Mouse (Mus musculus) kidney, embryonic 16.5 days (tissue): ENCODE measurements around the gene Dguok. TPM values are rescaled to one million over a fixed set of nuclear protein-coding genes. Genes with fewer than 3 reads are reported as not detected.

ENCODE experiments used
- ATAC-seq: fragments of 200-750 bp; cut with Nextera tagmentation; 2 replicates; pipeline ENCODE4 v1.8.0; 2017; ENCODE audit warnings: moderate TSS enrichment; ENCODE audit not compliant: low FRiP score, low TSS enrichment
- H3K27ac ChIP-seq: fragments of 300-500 bp; sonication (generic); 2 replicates; pipeline ENCODE4 v1.5.1; 2014; ENCODE audit warnings: low read length
- H3K27me3 ChIP-seq: fragments of 300-500 bp; sonication (generic); 2 replicates; pipeline ENCODE4 v1.6.1; 2014; ENCODE audit warnings: low read length, control low read depth, mixed read lengths; ENCODE audit not compliant: insufficient read depth
- H3K36me3 ChIP-seq: fragments of 300-500 bp; sonication (generic); 2 replicates; pipeline ENCODE4 v1.6.1; 2014; ENCODE audit warnings: low read length, control low read depth, mixed read lengths; ENCODE audit not compliant: insufficient read depth
- H3K4me1 ChIP-seq: fragments of 300-500 bp; sonication (generic); 2 replicates; pipeline ENCODE4 v1.6.1; 2014; ENCODE audit warnings: low read length, control low read depth, mixed read lengths; ENCODE audit not compliant: insufficient read depth
- H3K4me2 ChIP-seq: fragments of 300-500 bp; sonication (generic); replicated peaks from 2 replicates; pipeline ENCODE4 v1.6.1; 2014; ENCODE audit warnings: low read depth, low read length
- H3K4me3 ChIP-seq: fragments of 300-500 bp; sonication (generic); 2 replicates; pipeline ENCODE4 v1.5.1; 2014; ENCODE audit warnings: mild to moderate bottlenecking, low read length
- H3K9ac ChIP-seq: fragments of 300-500 bp; sonication (generic); replicated peaks from 2 replicates; pipeline ENCODE4 v1.6.1; 2014; ENCODE audit warnings: low read length
- H3K9me3 ChIP-seq: fragments of 300-500 bp; sonication (generic); 2 replicates; pipeline ENCODE4 v1.6.1; 2016; ENCODE audit warnings: low read length, control low read depth
- WGBS: fragments of 180-500 bp; shearing (Covaris S2); extraction: QIAGEN DNeasy Blood & Tissue Kit; methylation state at CpG from one replicate; pipeline ENCODE4 v1.1.7; 2014; 5-methylcytosine and 5-hydroxymethylcytosine counted together
- polyA plus RNA-seq: library from polyadenylated mRNA; unstranded; fragments of >200 nt; fragmentation: Nextera tagmentation; extraction: Ambion mirVana; gene quantifications from 2 replicates; pipeline ENCODE4 v1.2.1, GENCODE M21; 2015

Dguok gene
- polyA plus RNA-seq, 1 experiment from 2014 or later, result 95.8 TPM

DNA sequence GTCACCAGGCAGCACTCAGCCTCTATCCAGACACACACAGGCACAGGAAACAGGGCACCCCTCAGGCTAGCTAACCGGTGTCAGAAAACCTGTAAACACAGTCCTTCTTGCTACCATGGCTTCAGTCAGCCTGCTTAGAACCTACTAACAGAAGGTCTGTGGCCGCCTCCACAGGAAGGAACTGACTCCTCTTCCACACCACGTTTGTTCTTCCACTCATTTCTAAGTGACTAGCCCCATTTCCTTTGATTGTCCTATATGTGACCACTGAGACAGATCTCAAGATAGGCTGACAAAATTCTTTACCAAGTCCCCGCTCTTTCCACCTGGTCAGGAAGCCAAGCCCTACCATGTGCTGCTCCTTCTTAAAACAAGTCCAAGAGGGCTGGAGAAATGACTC is 57.9 kb downstream of the Dguok start:
- Histone ChIP-seq H3K4me2 (0 out of 2 replicates have a peak overlapping the region, but pooled peaks have one; percentile 11), H3K9ac (peak overlapping the region; percentile 15; the same call in 1 of the 2 replicates), H3K27ac (0 out of 2 replicates have a peak overlapping the region, but pooled peaks have one; percentile 51), H3K4me1 (peaks cover 82% of the 10 kb centered on the region), H3K36me3 (peaks cover 10% of the 10 kb centered on the region; the same call in 1 of the 2 replicates), H3K9me3 (no peaks in the 10 kb centered on the region), H3K27me3 (no peaks in the 10 kb centered on the region), H3K4me3 (no peak overlapping the region)
- 71% methylated on average over 4 of the region's 4 CpGs for WGBS
- no peak for ATAC-seq

- no peak overlapping the region for H3K9ac ChIP-seq
- H3K9me3 ChIP-seq, result no peaks in the 10 kb centered on the region
- H3K36me3 ChIP-seq, result peaks cover 10% of the 10 kb centered on the region; the same call in 1 of the 2 replicates
- no peak overlapping the region for H3K4me3 ChIP-seq
- H3K27me3 ChIP-seq, result no peaks in the 10 kb centered on the region
- H3K27ac ChIP-seq, result no peak overlapping the region
- WGBS, result 70% methylated on average over 7 of the region's 7 CpGs
- H3K4me2 ChIP-seq, result no peak overlapping the region
- no peak for ATAC-seq
- H3K4me1 ChIP-seq, result peaks cover 83% of the 10 kb centered on the region
Measured at GRCm38 (mm10) chr6:83447031-83447430, 59.7 kb downstream of the Dguok start.

DNA sequence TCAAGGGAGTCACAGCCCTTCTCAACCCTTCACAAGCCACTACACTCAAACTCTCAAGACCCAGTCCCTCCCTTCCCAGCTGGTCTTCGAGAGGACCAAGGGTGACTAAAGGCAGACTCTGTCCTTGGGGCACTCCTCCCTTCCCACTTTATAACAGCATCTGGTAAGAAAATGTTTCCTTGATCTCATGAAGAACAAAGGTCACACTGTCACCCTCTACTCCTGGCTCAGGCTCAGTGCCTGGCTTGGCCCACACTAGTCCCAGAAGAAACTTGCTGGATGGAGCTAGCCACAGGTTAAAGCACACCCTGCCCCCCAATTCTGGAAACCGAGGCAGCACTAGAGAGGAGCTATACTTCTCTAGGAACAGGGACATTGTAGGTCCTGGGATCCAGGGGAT is 61.0 kb downstream of the Dguok start:
- Histone ChIP-seq H3K27ac (no peak overlapping the region), H3K9ac (no peak overlapping the region), H3K4me1 (peaks cover 75% of the 10 kb centered on the region), H3K4me3 (no peak overlapping the region), H3K9me3 (no peaks in the 10 kb centered on the region), H3K36me3 (peaks cover 10% of the 10 kb centered on the region; the same call in 1 of the 2 replicates), H3K4me2 (no peak overlapping the region), H3K27me3 (no peaks in the 10 kb centered on the region)
- 57% methylated on average over 2 of the region's 2 CpGs for WGBS
- no peak for ATAC-seq

- ATAC-seq, result peak; percentile 74
- H3K9ac ChIP-seq, result peak overlapping the region; percentile 18; the same call in 1 of the 2 replicates
- peaks cover 73% of the 10 kb centered on the region for H3K4me1 ChIP-seq
- peak overlapping the region; percentile 92 for H3K27ac ChIP-seq
- peak overlapping the region; percentile 73 for H3K4me2 ChIP-seq
- peaks cover 14% of the 10 kb centered on the region; the same call in 1 of the 2 replicates for H3K36me3 ChIP-seq
- WGBS, result 2% methylated on average over 13 of the region's 13 CpGs
- H3K9me3 ChIP-seq, result no peaks in the 10 kb centered on the region
- H3K27me3 ChIP-seq, result no peaks in the 10 kb centered on the region
- H3K4me3 ChIP-seq, result peak overlapping the region; percentile 12; the same call in 1 of the 2 replicates
Measured at GRCm38 (mm10) chr6:83443441-83444340, 63.1 kb downstream of the Dguok start.

GRCm38 (mm10) chr6:83442639-83443038 is 64.1 kb downstream of the Dguok start:
- Histone ChIP-seq H3K27ac (peak overlapping the region; percentile 92), H3K36me3 (peaks cover 16% of the 10 kb centered on the region; the same call in 1 of the 2 replicates), H3K27me3 (no peaks in the 10 kb centered on the region), H3K9ac (peak overlapping the region; percentile 77), H3K4me2 (peak overlapping the region; percentile 73), H3K4me3 (peak overlapping the region; percentile 77), H3K4me1 (peaks cover 82% of the 10 kb centered on the region), H3K9me3 (no peaks in the 10 kb centered on the region)
- no peak for ATAC-seq
- WGBS, result 24% methylated on average over 3 of the region's 3 CpGs

- WGBS, result 1% methylated on average over 45 of the region's 48 CpGs
- Histone ChIP-seq H3K4me1 (peaks cover 78% of the 10 kb centered on the region), H3K9ac (peak overlapping the region; percentile 77), H3K27me3 (no peaks in the 10 kb centered on the region), H3K36me3 (peaks cover 14% of the 10 kb centered on the region; the same call in 1 of the 2 replicates), H3K9me3 (no peaks in the 10 kb centered on the region), H3K4me2 (peak overlapping the region; percentile 73), H3K4me3 (peak overlapping the region; percentile 77), H3K27ac (peak overlapping the region; percentile 92)
- peak; percentile 86 for ATAC-seq
Measured at GRCm38 (mm10) chr6:83441259-83442061, 65.3 kb downstream of the Dguok start.

DNA sequence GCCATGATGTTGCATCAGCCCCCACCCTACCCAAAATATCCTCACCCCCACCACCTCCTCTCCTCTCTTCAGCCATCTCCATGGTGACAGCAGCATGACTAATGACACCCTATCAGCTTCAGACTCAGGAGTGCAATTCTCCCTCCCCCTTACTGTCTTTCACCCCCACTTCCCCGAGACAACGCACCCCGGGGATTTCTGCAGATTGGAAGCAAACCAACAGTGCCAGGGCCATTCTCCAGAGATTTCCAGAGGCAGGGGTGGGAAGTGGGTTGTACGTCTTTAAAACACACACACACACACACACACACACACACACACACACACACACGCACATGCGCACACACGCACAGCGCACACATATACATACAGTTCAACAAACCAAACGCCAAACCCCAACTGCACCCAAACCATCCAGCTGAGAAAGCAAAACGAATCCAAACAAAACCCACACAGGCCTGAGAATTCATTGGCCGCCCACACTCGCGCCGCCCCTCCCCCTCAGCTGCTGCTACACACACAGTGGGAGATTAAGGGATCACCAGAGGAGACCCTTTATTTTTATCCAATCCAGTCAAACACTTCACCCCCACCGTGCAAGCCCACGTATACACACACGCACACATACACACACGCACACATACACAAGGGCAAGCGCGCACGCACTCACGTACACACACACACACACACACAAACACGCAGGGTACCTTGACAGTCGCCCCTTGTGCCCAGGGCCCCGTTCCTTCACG is 66.1 kb downstream of the Dguok start:
- 4% methylated on average over 26 of the region's 26 CpGs for WGBS
- Histone ChIP-seq H3K36me3 (peaks cover 14% of the 10 kb centered on the region; the same call in 1 of the 2 replicates), H3K4me1 (peaks cover 74% of the 10 kb centered on the region), H3K9me3 (no peaks in the 10 kb centered on the region), H3K4me2 (peak overlapping the region; percentile 73), H3K27me3 (no peaks in the 10 kb centered on the region), H3K27ac (peak overlapping the region; percentile 92), H3K9ac (peak overlapping the region; percentile 77), H3K4me3 (peak overlapping the region; percentile 77)
- ATAC-seq, result peak; percentile 36

- WGBS, result 26% methylated on average over 3 of the region's 3 CpGs
Measured at GRCm38 (mm10) chr6:83440197-83440509, 66.6 kb downstream of the Dguok start.

GRCm38 (mm10) chr6:83439781-83440180 is 67.0 kb downstream of the Dguok start:
- Histone ChIP-seq H3K4me2 (peak overlapping the region; percentile 73), H3K27ac (0 out of 2 replicates have a peak overlapping the region, but pooled peaks have one; percentile 13), H3K9me3 (no peaks in the 10 kb centered on the region), H3K36me3 (peaks cover 16% of the 10 kb centered on the region; the same call in 1 of the 2 replicates), H3K9ac (peak overlapping the region; percentile 77), H3K4me3 (peak overlapping the region; percentile 77), H3K4me1 (peaks cover 65% of the 10 kb centered on the region), H3K27me3 (no peaks in the 10 kb centered on the region)
- no peak for ATAC-seq
- WGBS, result 62% methylated on average over 5 of the region's 5 CpGs

More at GRCm38 (mm10) chr6:83440197-83440509, 66.6 kb downstream of the Dguok start:
- no peaks in the 10 kb centered on the region for H3K9me3 ChIP-seq
- peak overlapping the region; percentile 77 for H3K9ac ChIP-seq
- peak overlapping the region; percentile 77 for H3K4me3 ChIP-seq
- H3K27ac ChIP-seq, result 0 out of 2 replicates have a peak overlapping the region, but pooled peaks have one; percentile 13
- H3K4me1 ChIP-seq, result peaks cover 69% of the 10 kb centered on the region
- peak overlapping the region; percentile 73 for H3K4me2 ChIP-seq
- peaks cover 16% of the 10 kb centered on the region; the same call in 1 of the 2 replicates for H3K36me3 ChIP-seq
- H3K27me3 ChIP-seq, result no peaks in the 10 kb centered on the region
- ATAC-seq, result no peak
